Mouse (Mus musculus): ENCODE measurements around the gene Gmfb.

DNA sequence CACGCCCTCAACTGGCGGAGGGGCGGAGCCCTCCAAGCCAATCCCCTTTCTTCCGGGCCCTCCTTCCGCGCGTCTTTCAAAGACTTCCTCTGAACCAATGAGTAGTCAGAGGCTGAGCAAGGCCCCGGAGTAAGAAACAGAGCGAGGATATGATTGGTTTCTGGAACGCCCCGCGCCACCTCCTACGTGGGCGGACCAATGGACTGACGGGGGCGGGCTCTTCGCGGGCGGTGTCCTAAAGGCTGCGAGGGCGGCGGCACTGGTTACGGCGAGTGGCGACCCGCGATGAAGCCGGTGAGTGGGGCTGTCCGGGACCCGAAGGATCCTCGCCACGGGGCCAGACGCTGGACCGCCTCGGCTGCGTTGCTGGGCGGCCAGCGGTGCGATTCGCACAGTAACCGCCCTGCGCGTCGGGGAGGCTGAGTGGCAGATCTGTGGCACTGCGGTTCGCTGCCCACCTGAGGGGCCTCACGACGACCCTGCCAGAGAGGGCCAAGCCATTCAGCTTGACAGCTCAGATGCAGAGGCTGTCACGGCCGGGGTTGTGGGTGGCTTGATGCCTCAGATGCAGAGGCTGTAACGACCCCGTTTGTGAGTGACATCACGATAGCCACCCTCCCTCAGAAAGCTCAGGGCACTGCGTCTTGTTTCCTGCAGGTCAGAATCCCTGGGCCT is 61.5 kb downstream of the Gmfb start, which contains the start of gene Cdkn3:
- TF ChIP-seq CTCF (IDR thresholded peaks at IDR 0.05; ENCODE audit: borderline replicate concordance, insufficient read depth, low read depth, low read length), result no peak
- no peak for TF ChIP-seq POLR2A (IDR thresholded peaks at IDR 0.05; ENCODE audit: borderline replicate concordance, insufficient read depth, low read length)

All from cerebellum, adult 2 months (tissue).